Mouse (Mus musculus) limb, embryonic 14.5 days (tissue): ENCODE results near the gene Mcfd2. TPM values are rescaled to one million over a fixed set of nuclear protein-coding genes. Genes with fewer than 3 reads are reported as not detected.

Experiments used
- ATAC-seq: fragments of 200-750 bp; cut with Nextera tagmentation; 2 replicates; pipeline ENCODE4 v1.8.0; 2017; ENCODE audit warnings: low read depth, moderate number of reproducible peaks, moderate TSS enrichment; ENCODE audit not compliant: low FRiP score
- DNase-seq: peaks from one replicate; pipeline ENCODE4 v3.0.0-alpha.2; 2015; ENCODE audit warnings: low spot score
- H3K27ac ChIP-seq: fragments of 300-500 bp; sonication (generic); replicated peaks from 2 replicates; pipeline ENCODE4 v1.5.1; 2014; ENCODE audit warnings: low read depth, mild to moderate bottlenecking, low read length, moderate library complexity, mixed read lengths
- H3K27me3 ChIP-seq: fragments of 300-500 bp; sonication (generic); 2 replicates; pipeline ENCODE4 v1.6.1; 2014; ENCODE audit warnings: low read length, mixed read lengths; ENCODE audit not compliant: control insufficient read depth, insufficient read depth
- H3K36me3 ChIP-seq: fragments of 300-500 bp; sonication (generic); 2 replicates; pipeline ENCODE4 v1.6.1; 2014; ENCODE audit warnings: mild to moderate bottlenecking, low read length, moderate library complexity, mixed read lengths; ENCODE audit not compliant: control insufficient read depth, insufficient read depth
- H3K4me1 ChIP-seq: fragments of 300-500 bp; sonication (generic); 2 replicates; pipeline ENCODE4 v1.6.1; 2014; ENCODE audit warnings: antibody characterized with exemption, low read length, mixed read lengths; ENCODE audit not compliant: control insufficient read depth, insufficient read depth
- H3K4me2 ChIP-seq: fragments of 300-500 bp; sonication (generic); replicated peaks from 2 replicates; pipeline ENCODE4 v1.6.1; 2014; ENCODE audit warnings: low read depth, mild to moderate bottlenecking, low read length, moderate library complexity; ENCODE audit not compliant: severe bottlenecking
- H3K4me3 ChIP-seq: fragments of 300-500 bp; sonication (generic); replicated peaks from 2 replicates; pipeline ENCODE4 v1.5.1; 2014; ENCODE audit warnings: low read length
- H3K9ac ChIP-seq: fragments of 300-500 bp; sonication (generic); 2 replicates; pipeline ENCODE4 v1.6.1; 2014; ENCODE audit warnings: mild to moderate bottlenecking, low read depth, low read length, moderate library complexity; ENCODE audit not compliant: severe bottlenecking
- H3K9me3 ChIP-seq: fragments of 300-500 bp; sonication (generic); 2 replicates; pipeline ENCODE4 v1.6.1; 2016; ENCODE audit warnings: low read length; ENCODE audit not compliant: control insufficient read depth
- POLR2A ChIP-seq: fragments of 200-500 bp; IDR thresholded peaks from 2 replicates; pipeline ENCODE4 v1.8.0; 2012; ENCODE audit warnings: inconsistent platforms, mild to moderate bottlenecking, moderate library complexity, borderline replicate concordance; ENCODE audit not compliant: insufficient read depth, insufficient read length; ENCODE audit errors: extremely low read depth
- WGBS: fragments of 180-500 bp; shearing (Covaris S2); extraction: QIAGEN DNeasy Blood & Tissue Kit; methylation state at CpG from one replicate; pipeline ENCODE4 v1.1.7; 2014; 5-methylcytosine and 5-hydroxymethylcytosine counted together
- polyA plus RNA-seq, 2 experiments: library from polyadenylated mRNA; depleted of rRNA in 1 of 2; stranded (reverse) in 1 of 2; unstranded in 1 of 2; fragments of >200 nt; fragmentation: Nextera tagmentation in 1 of 2; extraction: Ambion mirVana in 1 of 2; gene quantifications; 2 replicates each; pipeline versions ENCODE4 v1.2.1 to v1.2.3; 2012 to 2014

Mcfd2 gene
- polyA plus RNA-seq, 2 experiments = 70.3 to 98.4 TPM

DNA sequence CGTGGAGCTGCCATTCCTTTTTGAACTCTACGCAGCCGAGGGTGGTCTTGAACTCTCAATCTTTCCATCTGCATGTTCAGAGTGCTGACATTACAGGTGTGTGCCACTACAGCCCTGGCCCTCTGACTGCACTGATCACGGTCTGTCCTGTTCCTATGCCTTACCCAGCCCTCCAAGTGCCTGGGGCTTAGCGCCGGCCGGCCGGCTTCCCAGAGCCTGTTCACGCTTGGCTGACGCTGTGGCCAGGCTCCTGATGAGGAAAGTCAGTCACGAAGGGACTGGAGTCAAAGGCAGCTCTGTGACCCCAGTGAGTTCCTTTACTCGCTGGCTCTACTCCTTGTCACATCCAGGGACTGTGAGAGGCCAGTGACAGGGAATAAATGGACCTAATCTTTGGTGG lies 46.6 kb upstream of the Mcfd2 start:
- Histone ChIP-seq H3K4me3 (no peak overlapping the region), H3K27ac (no peak overlapping the region), H3K4me1 (peaks cover 16% of the 10 kb centered on the region), H3K4me2 (no peak overlapping the region), H3K27me3 (no peaks in the 10 kb centered on the region), H3K36me3 (peaks cover 3% of the 10 kb centered on the region; the same call in 1 of the 2 replicates), H3K9ac (no peak overlapping the region), H3K9me3 (no peaks in the 10 kb centered on the region)
- no peak for ATAC-seq
- 67% methylated on average over 12 of the region's 12 CpGs for WGBS
- no peak for DNase-seq
- TF ChIP-seq POLR2A = no peak

DNA sequence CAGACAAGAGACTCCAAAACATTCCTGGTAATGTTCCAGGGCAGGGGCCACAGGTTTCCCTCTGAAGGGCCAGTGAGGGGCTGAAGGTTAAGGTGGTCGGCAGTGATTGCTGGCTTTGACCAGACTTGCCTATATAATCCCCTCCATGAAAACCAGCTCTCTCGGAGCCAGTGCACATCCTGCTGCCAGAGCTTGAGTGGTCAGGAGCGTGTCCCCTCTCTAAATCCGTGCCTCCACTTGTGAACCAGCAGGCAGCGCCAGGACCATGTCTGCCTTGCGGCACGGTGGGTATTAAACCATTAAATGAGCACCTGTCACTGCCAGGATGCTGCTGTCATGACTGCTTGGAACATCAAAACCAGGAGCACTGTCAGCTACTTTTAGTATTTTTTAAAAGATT lies 44.8 kb upstream of the Mcfd2 start:
- H3K9me3 ChIP-seq = no peaks in the 10 kb centered on the region
- peaks cover 3% of the 10 kb centered on the region; the same call in 1 of the 2 replicates for H3K36me3 ChIP-seq
- no peak overlapping the region for H3K9ac ChIP-seq
- H3K27me3 ChIP-seq = no peaks in the 10 kb centered on the region
- TF ChIP-seq POLR2A = no peak
- H3K4me1 ChIP-seq = peaks cover 16% of the 10 kb centered on the region
- DNase-seq (no peak), ATAC-seq (no peak)
- H3K4me2 ChIP-seq = no peak overlapping the region
- H3K4me3 ChIP-seq = no peak overlapping the region
- no peak overlapping the region for H3K27ac ChIP-seq
- WGBS = 72% methylated on average over 7 of the region's 7 CpGs

DNA sequence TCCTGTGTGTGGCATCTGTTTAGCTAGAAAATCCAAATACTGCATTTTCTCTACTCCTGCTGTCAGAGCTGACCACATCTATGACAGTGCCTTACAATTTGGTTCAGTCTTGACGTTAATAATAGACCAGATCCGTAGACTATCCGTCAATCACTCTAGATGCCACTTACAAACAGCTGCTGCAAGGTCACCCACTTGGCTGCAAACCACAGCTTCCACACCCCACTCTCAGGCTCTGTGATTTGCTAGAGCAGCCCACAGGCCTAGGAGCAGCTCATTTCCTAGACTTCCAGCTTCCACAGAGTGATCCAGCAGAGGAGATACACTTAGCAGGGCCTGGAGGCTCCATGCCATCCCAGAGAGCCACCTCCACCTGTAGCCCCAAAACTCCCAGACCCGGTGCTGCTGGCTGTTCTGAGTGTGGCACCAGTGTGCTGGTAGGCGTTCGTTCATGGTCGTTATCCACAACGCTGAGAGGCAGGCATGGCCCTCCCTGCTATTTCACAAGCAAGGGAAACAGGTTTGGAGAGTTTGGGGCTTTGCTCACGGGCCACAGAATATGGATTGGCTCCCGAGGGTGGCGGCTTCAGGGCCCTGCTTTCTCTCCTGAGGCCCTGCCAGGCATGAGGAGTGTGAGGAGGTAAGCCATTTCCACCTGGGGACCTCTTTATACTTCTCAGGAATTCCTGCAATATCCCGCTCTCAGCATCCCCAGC lies 43.5 kb upstream of the Mcfd2 start:
- DNase-seq = no peak
- no peak for TF ChIP-seq POLR2A
- ATAC-seq = no peak
- H3K4me2 ChIP-seq = no peak overlapping the region
- no peak overlapping the region for H3K9ac ChIP-seq
- no peak overlapping the region for H3K27ac ChIP-seq
- no peak overlapping the region for H3K4me3 ChIP-seq
- WGBS = 59% methylated on average over 12 of the region's 12 CpGs
- H3K9me3 ChIP-seq = no peaks in the 10 kb centered on the region
- peaks cover 3% of the 10 kb centered on the region; the same call in 1 of the 2 replicates for H3K36me3 ChIP-seq
- peaks cover 12% of the 10 kb centered on the region for H3K4me1 ChIP-seq
- H3K27me3 ChIP-seq = no peaks in the 10 kb centered on the region

DNA sequence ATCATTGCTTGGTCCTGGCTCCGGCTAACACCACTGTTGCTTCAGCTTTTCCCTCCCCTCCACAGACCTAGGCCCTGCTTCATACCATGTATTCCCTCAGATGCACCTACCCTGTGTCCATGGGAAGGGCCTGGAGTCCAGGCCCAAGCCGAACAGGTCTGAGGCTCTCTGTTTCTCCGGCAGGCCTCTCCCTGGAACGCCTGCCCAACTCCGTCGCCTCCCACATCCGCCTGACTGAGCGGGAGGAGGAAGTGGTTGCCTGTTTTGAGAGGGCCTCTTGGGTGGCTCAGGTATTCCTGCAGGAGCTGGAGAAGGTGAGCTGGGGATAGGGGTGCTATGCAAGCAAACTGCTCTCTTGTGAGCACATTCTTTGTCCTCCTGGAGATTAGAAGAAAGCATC lies 41.0 kb upstream of the Mcfd2 start:
- no peaks in the 10 kb centered on the region for H3K4me1 ChIP-seq
- H3K27me3 ChIP-seq = no peaks in the 10 kb centered on the region

DNA sequence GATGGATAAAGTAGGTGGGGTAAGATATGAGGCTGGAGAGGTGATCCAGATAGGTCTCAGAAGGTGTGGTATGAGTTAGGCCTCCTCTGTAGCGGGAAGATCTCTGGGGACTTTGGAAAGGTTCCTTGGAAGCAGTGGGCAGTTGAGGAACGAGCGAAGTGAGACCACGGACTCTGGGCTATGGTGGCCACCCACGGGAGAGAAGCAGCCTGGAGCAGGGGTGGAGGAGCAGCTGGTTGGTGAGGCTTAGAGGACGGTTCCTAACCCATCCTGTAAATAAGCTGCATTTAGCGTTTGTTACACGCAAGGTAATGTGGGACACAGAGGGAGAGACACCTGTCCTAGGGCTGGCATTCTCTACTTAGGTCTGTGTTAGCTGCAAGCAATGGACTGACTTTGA lies 39.3 kb upstream of the Mcfd2 start:
- Histone ChIP-seq H3K9ac (no peak overlapping the region), H3K4me2 (no peak overlapping the region), H3K4me1 (no peaks in the 10 kb centered on the region), H3K36me3 (peaks cover 3% of the 10 kb centered on the region; the same call in 1 of the 2 replicates), H3K27me3 (no peaks in the 10 kb centered on the region), H3K9me3 (no peaks in the 10 kb centered on the region), H3K4me3 (no peak overlapping the region), H3K27ac (no peak overlapping the region)
- DNase-seq = no peak
- no peak for ATAC-seq
- WGBS = 86% methylated on average over 8 of the region's 8 CpGs
- no peak for TF ChIP-seq POLR2A

More for the DNA sequence above, 41.0 kb upstream of the Mcfd2 start:
- H3K4me3 ChIP-seq = no peak overlapping the region
- no peak for ATAC-seq
- H3K4me2 ChIP-seq = no peak overlapping the region
- no peaks in the 10 kb centered on the region for H3K9me3 ChIP-seq
- H3K36me3 ChIP-seq = peaks cover 3% of the 10 kb centered on the region; the same call in 1 of the 2 replicates
- no peak for DNase-seq
- no peak for TF ChIP-seq POLR2A
- WGBS = 77% methylated on average over 7 of the region's 8 CpGs
- H3K27ac ChIP-seq = no peak overlapping the region
- no peak overlapping the region for H3K9ac ChIP-seq
